Mouse (Mus musculus): ENCODE data around the gene Tpt1. TPM values are rescaled to one million over a fixed set of nuclear protein-coding genes. Genes with fewer than 3 reads are reported as not detected.

The Tpt1 gene
- total and polyA plus RNA-seq, 2 experiments from 2014 or later: 806 to 1,059 TPM

GRCm38 (mm10) chr14:75818528-75818927 lies 26.4 kb upstream of the Tpt1 start:
- H3K4me3 ChIP-seq (ENCODE audit: low read depth, low read length): no peak overlapping the region
- H3K27ac ChIP-seq (ENCODE audit: low read depth): no peak overlapping the region
- WGBS: 81% methylated on average over 2 of the region's 2 CpGs
- H3K4me1 ChIP-seq (ENCODE audit: control insufficient read depth, insufficient read depth): no peaks in the 10 kb centered on the region; the same call in 1 of the 2 replicates
- no peaks in the 10 kb centered on the region for H3K9me3 ChIP-seq (replicated peaks; ENCODE audit: control insufficient read depth, low read length)
- no peak overlapping the region for H3K4me2 ChIP-seq (ENCODE audit: low read depth, low read length)
- H3K36me3 ChIP-seq (replicated peaks; ENCODE audit: control insufficient read depth, insufficient read depth, low read length): no peaks in the 10 kb centered on the region
- H3K27me3 ChIP-seq (ENCODE audit: control insufficient read depth, insufficient read depth, low read length): no peaks in the 10 kb centered on the region
- H3K9ac ChIP-seq (replicated peaks; ENCODE audit: low read depth, low read length): no peak overlapping the region
- no peak for TF ChIP-seq EP300 (IDR thresholded peaks at IDR 0.05; ENCODE audit: low read depth)
- ATAC-seq (ENCODE audit: insufficient read depth, low read depth) (no peak), DNase-seq (ENCODE audit: low spot score) (no peak)

- 86% methylated on average over 2 of the region's 2 CpGs for WGBS
- H3K4me2 ChIP-seq (ENCODE audit: low read depth, low read length): no peak overlapping the region
- H3K4me3 ChIP-seq (ENCODE audit: low read depth, low read length): no peak overlapping the region
- ATAC-seq (ENCODE audit: insufficient read depth, low read depth) (no peak), DNase-seq (ENCODE audit: low spot score) (no peak)
- H3K4me1 ChIP-seq (ENCODE audit: control insufficient read depth, insufficient read depth): no peaks in the 10 kb centered on the region; the same call in 1 of the 2 replicates
- TF ChIP-seq CTCF (IDR thresholded peaks at IDR 0.05; ENCODE audit: low read depth): no peak
- TF ChIP-seq EP300 (IDR thresholded peaks at IDR 0.05; ENCODE audit: low read depth): no peak
- no peaks in the 10 kb centered on the region for H3K9me3 ChIP-seq (replicated peaks; ENCODE audit: control insufficient read depth, low read length)
- H3K9ac ChIP-seq (replicated peaks; ENCODE audit: low read depth, low read length): no peak overlapping the region
- no peak overlapping the region for H3K27ac ChIP-seq (ENCODE audit: low read depth)
- no peaks in the 10 kb centered on the region for H3K36me3 ChIP-seq (replicated peaks; ENCODE audit: control insufficient read depth, insufficient read depth, low read length)
- H3K27me3 ChIP-seq (ENCODE audit: control insufficient read depth, insufficient read depth, low read length): no peaks in the 10 kb centered on the region
Measured at GRCm38 (mm10) chr14:75819341-75819740, 25.6 kb upstream of the Tpt1 start.

- TF ChIP-seq EP300 (IDR thresholded peaks at IDR 0.05; ENCODE audit: low read depth) (no peak), CTCF (IDR thresholded peaks at IDR 0.05; ENCODE audit: low read depth) (no peak)
- Histone ChIP-seq H3K4me2 (ENCODE audit: low read depth, low read length) (no peak overlapping the region), H3K27me3 (ENCODE audit: control insufficient read depth, insufficient read depth, low read length) (no peaks in the 10 kb centered on the region), H3K4me1 (ENCODE audit: control insufficient read depth, insufficient read depth) (no peaks in the 10 kb centered on the region; the same call in 1 of the 2 replicates), H3K27ac (ENCODE audit: low read depth) (peak overlapping the region; percentile 59; the same call in 1 of the 2 replicates), H3K9me3 (replicated peaks; ENCODE audit: control insufficient read depth, low read length) (no peaks in the 10 kb centered on the region), H3K36me3 (replicated peaks; ENCODE audit: control insufficient read depth, insufficient read depth, low read length) (no peaks in the 10 kb centered on the region), H3K4me3 (ENCODE audit: low read depth, low read length) (no peak overlapping the region), H3K9ac (replicated peaks; ENCODE audit: low read depth, low read length) (no peak overlapping the region)
- DNase-seq (ENCODE audit: low spot score): no peak
- WGBS: 60% methylated on average over 5 of the region's 5 CpGs
- ATAC-seq (ENCODE audit: insufficient read depth, low read depth): peak; percentile 70; the same call in 1 of the 2 replicates
Measured at GRCm38 (mm10) chr14:75820007-75820406, 24.9 kb upstream of the Tpt1 start.

GRCm38 (mm10) chr14:75826851-75827410 lies 18.0 kb upstream of the Tpt1 start:
- WGBS: 71% methylated on average over 3 of the region's 3 CpGs
- H3K27ac ChIP-seq (ENCODE audit: low read depth): no peak overlapping the region
- DNase-seq (ENCODE audit: low spot score): no peak
- H3K4me3 ChIP-seq (ENCODE audit: low read depth, low read length): no peak overlapping the region
- no peaks in the 10 kb centered on the region for H3K9me3 ChIP-seq (replicated peaks; ENCODE audit: control insufficient read depth, low read length)
- ATAC-seq (ENCODE audit: insufficient read depth, low read depth): no peak
- no peak overlapping the region for H3K9ac ChIP-seq (replicated peaks; ENCODE audit: low read depth, low read length)
- H3K27me3 ChIP-seq (ENCODE audit: control insufficient read depth, insufficient read depth, low read length): no peaks in the 10 kb centered on the region
- TF ChIP-seq CTCF (IDR thresholded peaks at IDR 0.05; ENCODE audit: low read depth): no peak
- no peak for TF ChIP-seq EP300 (IDR thresholded peaks at IDR 0.05; ENCODE audit: low read depth)
- H3K4me2 ChIP-seq (ENCODE audit: low read depth, low read length): no peak overlapping the region
- H3K36me3 ChIP-seq (replicated peaks; ENCODE audit: control insufficient read depth, insufficient read depth, low read length): no peaks in the 10 kb centered on the region
- peaks cover 11% of the 10 kb centered on the region; the same call in 1 of the 2 replicates for H3K4me1 ChIP-seq (ENCODE audit: control insufficient read depth, insufficient read depth)

DNA sequence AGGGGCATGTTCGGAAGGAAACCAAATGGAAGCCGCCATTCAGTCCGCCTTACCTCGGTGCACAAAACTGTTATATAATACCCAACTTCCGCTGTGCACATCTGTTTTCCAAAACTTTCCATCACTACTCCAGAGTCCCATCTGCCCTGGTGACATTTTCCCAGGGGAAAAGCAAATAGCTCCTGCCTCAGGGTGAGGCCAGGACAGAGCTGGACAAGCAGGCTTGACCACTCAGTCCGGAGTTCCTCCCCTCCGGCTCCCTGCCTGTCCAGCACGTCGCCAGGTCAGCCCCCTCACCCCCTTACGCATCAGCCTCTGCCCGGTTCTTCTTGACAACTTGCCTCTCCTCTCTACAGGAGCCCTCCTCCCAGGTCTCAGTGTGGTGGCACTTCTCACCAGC lies 16.7 kb upstream of the Tpt1 start:
- no peaks in the 10 kb centered on the region for H3K27me3 ChIP-seq (ENCODE audit: control insufficient read depth, insufficient read depth, low read length)

More for the DNA sequence above, 16.7 kb upstream of the Tpt1 start:
- Histone ChIP-seq H3K27ac (ENCODE audit: low read depth) (no peak overlapping the region), H3K4me1 (ENCODE audit: control insufficient read depth, insufficient read depth) (peaks cover 15% of the 10 kb centered on the region), H3K36me3 (replicated peaks; ENCODE audit: control insufficient read depth, insufficient read depth, low read length) (no peaks in the 10 kb centered on the region), H3K4me3 (ENCODE audit: low read depth, low read length) (no peak overlapping the region), H3K9ac (replicated peaks; ENCODE audit: low read depth, low read length) (no peak overlapping the region), H3K9me3 (replicated peaks; ENCODE audit: control insufficient read depth, low read length) (no peaks in the 10 kb centered on the region), H3K4me2 (ENCODE audit: low read depth, low read length) (no peak overlapping the region)
- DNase-seq (ENCODE audit: low spot score) (no peak), ATAC-seq (ENCODE audit: insufficient read depth, low read depth) (no peak)
- 52% methylated on average over 11 of the region's 11 CpGs for WGBS
- no peak for TF ChIP-seq EP300 (IDR thresholded peaks at IDR 0.05; ENCODE audit: low read depth)
- no peak for TF ChIP-seq CTCF (IDR thresholded peaks at IDR 0.05; ENCODE audit: low read depth)
